Mouse (Mus musculus) CD4-positive, CD25-positive, alpha-beta regulatory T cell, adult 4 months (primary cell): ENCODE measurements at regions not wholly inside any gene's neighbourhood (a gene's known extent, or its start where the extent isn't known, plus 50 kb on each side); places are given as distances from the start of the nearest gene placed in this dataset.
A peak's percentile ranks its signal among the peaks of the same experiment; 100 is the strongest.

Experiments
- ATAC-seq: one replicate; pipeline ENCODE4 v1.8.0; 2017

- ATAC-seq, result no peak
These were observed 188.5 kb upstream of the Bcl6 start for GRCm38 (mm10) chr16:24177131-24177530.

- ATAC-seq, result peak; percentile 32
These were observed 187.4 kb upstream of the Bcl6 start for GRCm38 (mm10) chr16:24176057-24176456.

- no peak for ATAC-seq
These were observed 186.6 kb upstream of the Bcl6 start for GRCm38 (mm10) chr16:24175235-24175760.

- ATAC-seq, result no peak
These were observed 185.9 kb upstream of the Bcl6 start for GRCm38 (mm10) chr16:24174595-24174994.

- peak; percentile 55 for ATAC-seq
These were observed 185.3 kb upstream of the Bcl6 start for GRCm38 (mm10) chr16:24173783-24174518.

- ATAC-seq, result no peak
These were observed 184.0 kb upstream of the Bcl6 start for GRCm38 (mm10) chr16:24172653-24173052.

GRCm38 (mm10) chr16:24172065-24172464, 183.4 kb upstream of the Bcl6 start:
- ATAC-seq, result peak; percentile 40

GRCm38 (mm10) chr16:24171161-24171560, 182.5 kb upstream of the Bcl6 start:
- ATAC-seq, result no peak

GRCm38 (mm10) chr16:24166496-24166895, 177.8 kb upstream of the Bcl6 start:
- ATAC-seq, result no peak

GRCm38 (mm10) chr16:24165461-24166081, 176.9 kb upstream of the Bcl6 start:
- peak; percentile 78 for ATAC-seq

- peak; percentile 59 for ATAC-seq
These were observed 172.1 kb upstream of the Bcl6 start for GRCm38 (mm10) chr16:24160705-24161285.

- peak; percentile 29 for ATAC-seq
These were observed 170.7 kb upstream of the Bcl6 start for GRCm38 (mm10) chr16:24159336-24159735.

- no peak for ATAC-seq
These were observed 169.1 kb upstream of the Bcl6 start for GRCm38 (mm10) chr16:24157753-24158152.

- no peak for ATAC-seq
These were observed 168.2 kb upstream of the Bcl6 start for GRCm38 (mm10) chr16:24156729-24157430.

GRCm38 (mm10) chr16:24154816-24155357, 166.2 kb upstream of the Bcl6 start:
- ATAC-seq, result peak; percentile 22

GRCm38 (mm10) chr16:24153943-24154342, 165.3 kb upstream of the Bcl6 start:
- peak; percentile 32 for ATAC-seq

GRCm38 (mm10) chr16:24151831-24152247, 163.2 kb upstream of the Bcl6 start:
- ATAC-seq, result peak; percentile 42

GRCm38 (mm10) chr16:24151178-24151725, 162.6 kb upstream of the Bcl6 start:
- ATAC-seq, result peak; percentile 78

GRCm38 (mm10) chr16:24150512-24150911, 161.9 kb upstream of the Bcl6 start:
- ATAC-seq, result no peak

- ATAC-seq, result no peak
These were observed 160.8 kb upstream of the Bcl6 start for GRCm38 (mm10) chr16:24149441-24149840.

- ATAC-seq, result no peak
These were observed 155.2 kb upstream of the Bcl6 start for GRCm38 (mm10) chr16:24143894-24144293.

GRCm38 (mm10) chr16:24142915-24143541, 154.4 kb upstream of the Bcl6 start:
- ATAC-seq, result no peak
